Mouse (Mus musculus) liver, postnatal 0 days (tissue): ENCODE measurements around the gene Fance. TPM values are rescaled to one million over a fixed set of nuclear protein-coding genes. Genes with fewer than 3 reads are reported as not detected.

Source experiments
- ATAC-seq: fragments of 200-750 bp; cut with Nextera tagmentation; 2 replicates; pipeline ENCODE4 v1.8.0; 2017; ENCODE audit warnings: mild to moderate bottlenecking, moderate library complexity
- DNase-seq: peaks from one replicate; pipeline ENCODE4 v3.0.0-alpha.2; 2016
- H3K27ac ChIP-seq: fragments of 300-500 bp; sonication (generic); 2 replicates; pipeline ENCODE4 v1.5.1; 2014; ENCODE audit warnings: antibody characterized with exemption, moderate library complexity, mild to moderate bottlenecking, low read depth
- H3K27me3 ChIP-seq: fragments of 300-500 bp; sonication (generic); 2 replicates; pipeline ENCODE4 v1.6.1; 2014; ENCODE audit warnings: low read length, control low read depth, mixed read lengths; ENCODE audit not compliant: insufficient read depth
- H3K36me3 ChIP-seq: fragments of 300-500 bp; sonication (generic); replicated peaks from 2 replicates; pipeline ENCODE4 v1.6.1; 2014; ENCODE audit warnings: mild to moderate bottlenecking, control low read depth, low read length, moderate library complexity, mixed read lengths; ENCODE audit not compliant: insufficient read depth
- H3K4me1 ChIP-seq: fragments of 300-500 bp; sonication (generic); 2 replicates; pipeline ENCODE4 v1.6.1; 2014; ENCODE audit warnings: antibody characterized with exemption, mild to moderate bottlenecking, control low read depth; ENCODE audit not compliant: insufficient read depth
- H3K4me2 ChIP-seq: fragments of 300-500 bp; sonication (generic); 2 replicates; pipeline ENCODE4 v1.6.1; 2014; ENCODE audit warnings: low read depth, mild to moderate bottlenecking, low read length, moderate library complexity, mixed read lengths
- H3K4me3 ChIP-seq: fragments of 300-500 bp; sonication (generic); 2 replicates; pipeline ENCODE4 v1.5.1; 2014; ENCODE audit warnings: low read depth, low read length
- H3K9ac ChIP-seq: fragments of 300-500 bp; sonication (generic); replicated peaks from 2 replicates; pipeline ENCODE4 v1.6.1; 2014; ENCODE audit warnings: mild to moderate bottlenecking, moderate library complexity
- H3K9me3 ChIP-seq: fragments of 300-500 bp; sonication (generic); 2 replicates; pipeline ENCODE4 v1.6.1; 2016; ENCODE audit warnings: mild to moderate bottlenecking, control low read depth, low read length, mixed read lengths
- CTCF ChIP-seq: sonication (generic); IDR thresholded peaks from 2 replicates; pipeline ENCODE4 v1.5.1; 2016; ENCODE audit warnings: antibody characterized with exemption, low read depth
- EP300 ChIP-seq: IDR thresholded peaks from 2 replicates; pipeline ENCODE4 v1.6.1; 2016; ENCODE audit warnings: antibody characterized with exemption, low read depth, mild to moderate bottlenecking
- WGBS: fragments of 180-500 bp; shearing (Covaris S2); extraction: QIAGEN DNeasy Blood & Tissue Kit; methylation state at CpG from one replicate; pipeline ENCODE4 v1.1.7; 2014; ENCODE audit not compliant: insufficient replicate concordance; 5-methylcytosine and 5-hydroxymethylcytosine counted together
- polyA plus RNA-seq: library from polyadenylated mRNA; unstranded; fragments of >200 nt; fragmentation: Nextera tagmentation; extraction: Ambion mirVana; gene quantifications from 2 replicates; pipeline ENCODE4 v1.2.1, GENCODE M21; 2015

The Fance gene
- polyA plus RNA-seq, 1 experiment from 2014 or later = 6.7 TPM

- no peak for DNase-seq
- H3K27me3 ChIP-seq = peaks cover 16% of the 10 kb centered on the region
- 40% methylated on average over 9 of the region's 10 CpGs for WGBS
Measured at GRCm38 (mm10) chr17:28345882-28346281, 32.6 kb downstream of the Fance start.

GRCm38 (mm10) chr17:28347327-28347726 is 34.0 kb downstream of the Fance start:
- Histone ChIP-seq H3K9me3 (no peaks in the 10 kb centered on the region), H3K9ac (no peak overlapping the region), H3K4me1 (peaks cover 21% of the 10 kb centered on the region), H3K4me2 (no peak overlapping the region), H3K4me3 (no peak overlapping the region), H3K27me3 (peaks cover 29% of the 10 kb centered on the region), H3K27ac (no peak overlapping the region), H3K36me3 (no peaks in the 10 kb centered on the region)
- 80% methylated on average over 10 of the region's 10 CpGs for WGBS
- ATAC-seq (no peak), DNase-seq (no peak)
- TF ChIP-seq CTCF (no peak), EP300 (no peak)

More at GRCm38 (mm10) chr17:28345882-28346281, 32.6 kb downstream of the Fance start:
- Histone ChIP-seq H3K4me1 (peaks cover 16% of the 10 kb centered on the region), H3K9me3 (no peaks in the 10 kb centered on the region), H3K27ac (no peak overlapping the region), H3K36me3 (no peaks in the 10 kb centered on the region), H3K9ac (no peak overlapping the region), H3K4me2 (no peak overlapping the region), H3K4me3 (no peak overlapping the region)
- TF ChIP-seq EP300 = no peak
- TF ChIP-seq CTCF = no peak
- no peak for ATAC-seq

DNA sequence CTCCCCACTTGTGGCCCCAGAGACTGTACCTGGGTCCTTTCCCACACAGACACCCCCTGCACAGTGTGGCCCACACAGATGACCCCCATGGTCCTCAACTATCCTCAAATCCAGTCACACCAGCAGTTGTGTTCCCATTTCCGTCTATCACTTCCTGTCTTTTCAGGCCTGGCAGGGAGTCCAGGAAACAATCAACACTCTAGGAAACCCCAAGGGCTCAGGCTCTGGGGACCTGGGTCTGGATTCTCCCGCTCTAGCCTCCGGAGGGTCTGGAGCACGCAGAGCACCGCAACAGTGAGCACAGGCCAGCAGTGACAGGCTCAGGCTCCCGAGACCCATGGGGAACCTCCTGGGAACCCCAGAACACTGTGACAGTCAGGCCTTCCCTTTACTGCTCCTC is 34.9 kb downstream of the Fance start:
- Histone ChIP-seq H3K27ac (no peak overlapping the region), H3K4me1 (peaks cover 21% of the 10 kb centered on the region)
- ATAC-seq = no peak

GRCm38 (mm10) chr17:28349264-28349880 is 36.1 kb downstream of the Fance start:
- Histone ChIP-seq H3K4me3 (peak overlapping the region; percentile 69), H3K27me3 (peaks cover 33% of the 10 kb centered on the region)
- TF ChIP-seq CTCF (no peak), EP300 (no peak)

More for the DNA sequence above, 34.9 kb downstream of the Fance start:
- Histone ChIP-seq H3K9ac (no peak overlapping the region), H3K36me3 (no peaks in the 10 kb centered on the region), H3K4me3 (no peak overlapping the region), H3K9me3 (no peaks in the 10 kb centered on the region), H3K4me2 (peak overlapping the region; percentile 22; the same call in 1 of the 2 replicates), H3K27me3 (peaks cover 32% of the 10 kb centered on the region)
- 44% methylated on average over 6 of the region's 6 CpGs for WGBS
- no peak for DNase-seq
- TF ChIP-seq CTCF (no peak), EP300 (no peak)

GRCm38 (mm10) chr17:28349901-28350465 is 36.7 kb downstream of the Fance start:
- Histone ChIP-seq H3K36me3 (no peaks in the 10 kb centered on the region), H3K27me3 (peaks cover 33% of the 10 kb centered on the region), H3K4me1 (peaks cover 21% of the 10 kb centered on the region), H3K4me2 (peak overlapping the region; percentile 88), H3K4me3 (peak overlapping the region; percentile 69), H3K9me3 (no peaks in the 10 kb centered on the region), H3K27ac (peak overlapping the region; percentile 96), H3K9ac (peak overlapping the region; percentile 79)
- no peak for TF ChIP-seq EP300
- TF ChIP-seq CTCF = no peak
- WGBS = under 1% methylated on average over 34 of the region's 54 CpGs
- DNase-seq = no peak
- peak; percentile 81 for ATAC-seq

More at GRCm38 (mm10) chr17:28349264-28349880, 36.1 kb downstream of the Fance start:
- H3K9ac ChIP-seq = peak overlapping the region; percentile 79
- WGBS = 29% methylated on average over 12 of the region's 13 CpGs
- peak overlapping the region; percentile 88 for H3K4me2 ChIP-seq
- H3K36me3 ChIP-seq = no peaks in the 10 kb centered on the region
- ATAC-seq = 0 out of 2 replicates have a peak, but pooled peaks have one; percentile 1
- no peaks in the 10 kb centered on the region for H3K9me3 ChIP-seq
- DNase-seq = no peak
- peak overlapping the region; percentile 96; the same call in 1 of the 2 replicates for H3K27ac ChIP-seq
- peaks cover 21% of the 10 kb centered on the region for H3K4me1 ChIP-seq

GRCm38 (mm10) chr17:28350466-28351352 is 37.4 kb downstream of the Fance start, which contains the start of gene Tead3:
Gene Tead3, minus strand, starts transcription at chr17:28350817.
- H3K27ac ChIP-seq = peak within 1 kb of the TSS; percentile 96
- ATAC-seq (peak; percentile 79), DNase-seq (peak; percentile 86)
- peaks cover 21% of the 10 kb centered on the region for H3K4me1 ChIP-seq
- no peak for TF ChIP-seq CTCF
- no peak for TF ChIP-seq EP300
- no peaks in the 10 kb centered on the region for H3K36me3 ChIP-seq
- no peaks in the 10 kb centered on the region for H3K9me3 ChIP-seq
- WGBS = under 1% methylated on average over 56 of the region's 73 CpGs
- peak within 1 kb of the TSS; percentile 79 for H3K9ac ChIP-seq
- H3K4me2 ChIP-seq = peak within 1 kb of the TSS; percentile 88
- H3K4me3 ChIP-seq = peak within 1 kb of the TSS; percentile 69
- peaks cover 30% of the 10 kb centered on the region for H3K27me3 ChIP-seq
